Mouse (Mus musculus): ENCODE measurements at regions not wholly inside any gene's neighbourhood (a gene's known extent, or its start where the extent isn't known, plus 50 kb on each side); places are given as distances from the start of the nearest gene placed in this dataset.
A peak's percentile ranks its signal among the peaks of the same experiment; 100 is the strongest.

GRCm38 (mm10) chr16:23838696-23839095 lies 52.1 kb downstream of the Sst start:
- no peak; the same call in 1 of the 2 replicates for ATAC-seq (ENCODE audit: low FRiP score)
- Histone ChIP-seq H3K4me2 (no peak overlapping the region), H3K36me3 (no peaks in the 10 kb centered on the region), H3K9ac (no peak overlapping the region), H3K9me3 (no peaks in the 10 kb centered on the region), H3K27ac (no peak overlapping the region), H3K27me3 (no peaks in the 10 kb centered on the region), H3K4me1 (replicated peaks) (peaks cover 16% of the 10 kb centered on the region), H3K4me3 (no peak overlapping the region)
- WGBS: 52% methylated on average over 7 of the region's 7 CpGs

- Histone ChIP-seq H3K9me3 (no peaks in the 10 kb centered on the region), H3K4me1 (replicated peaks) (peaks cover 18% of the 10 kb centered on the region), H3K36me3 (no peaks in the 10 kb centered on the region), H3K27ac (no peak overlapping the region), H3K9ac (no peak overlapping the region), H3K4me3 (no peak overlapping the region), H3K4me2 (no peak overlapping the region), H3K27me3 (no peaks in the 10 kb centered on the region)
- ATAC-seq (ENCODE audit: low FRiP score): no peak
- 83% methylated on average over 2 of the region's 2 CpGs for WGBS
Measured at GRCm38 (mm10) chr16:23838114-23838513, 52.6 kb downstream of the Sst start.

GRCm38 (mm10) chr16:23834991-23835390 lies 55.8 kb downstream of the Sst start:
- Histone ChIP-seq H3K27ac (no peak overlapping the region), H3K4me2 (no peak overlapping the region), H3K4me1 (replicated peaks) (peaks cover 20% of the 10 kb centered on the region), H3K9me3 (no peaks in the 10 kb centered on the region), H3K4me3 (no peak overlapping the region), H3K36me3 (no peaks in the 10 kb centered on the region), H3K27me3 (no peaks in the 10 kb centered on the region), H3K9ac (no peak overlapping the region)
- ATAC-seq (ENCODE audit: low FRiP score): no peak
- WGBS: 83% methylated on average over 4 of the region's 4 CpGs

- H3K4me1 ChIP-seq (replicated peaks): peaks cover 18% of the 10 kb centered on the region
- 0 out of 2 replicates have a peak, but pooled peaks have one; percentile 40 for ATAC-seq (ENCODE audit: low FRiP score)
- no peak overlapping the region for H3K4me3 ChIP-seq
- WGBS: 73% methylated on average over 2 of the region's 2 CpGs
- H3K9me3 ChIP-seq: no peaks in the 10 kb centered on the region
- no peak overlapping the region for H3K27ac ChIP-seq
- no peaks in the 10 kb centered on the region for H3K36me3 ChIP-seq
- no peaks in the 10 kb centered on the region for H3K27me3 ChIP-seq
- no peak overlapping the region for H3K9ac ChIP-seq
- H3K4me2 ChIP-seq: no peak overlapping the region
Measured at GRCm38 (mm10) chr16:23833603-23834002, 57.2 kb downstream of the Sst start.

- H3K4me3 ChIP-seq: no peak overlapping the region
- 0 out of 2 replicates have a peak, but pooled peaks have one; percentile 12 for ATAC-seq (ENCODE audit: low FRiP score)
- no peaks in the 10 kb centered on the region for H3K9me3 ChIP-seq
- H3K4me2 ChIP-seq: no peak overlapping the region
- H3K9ac ChIP-seq: no peak overlapping the region
- 62% methylated on average over 2 of the region's 2 CpGs for WGBS
- H3K27me3 ChIP-seq: no peaks in the 10 kb centered on the region
- peaks cover 12% of the 10 kb centered on the region for H3K4me1 ChIP-seq (replicated peaks)
- H3K27ac ChIP-seq: 0 out of 2 replicates have a peak overlapping the region, but pooled peaks have one; percentile 3
- H3K36me3 ChIP-seq: no peaks in the 10 kb centered on the region
Measured at GRCm38 (mm10) chr16:23833042-23833423, 57.7 kb downstream of the Sst start.

GRCm38 (mm10) chr16:23832393-23833041 lies 58.2 kb downstream of the Sst start:
- Histone ChIP-seq H3K9me3 (no peaks in the 10 kb centered on the region), H3K27ac (0 out of 2 replicates have a peak overlapping the region, but pooled peaks have one; percentile 3), H3K4me1 (replicated peaks) (peaks cover 9% of the 10 kb centered on the region), H3K27me3 (no peaks in the 10 kb centered on the region), H3K9ac (no peak overlapping the region), H3K36me3 (no peaks in the 10 kb centered on the region), H3K4me2 (no peak overlapping the region), H3K4me3 (no peak overlapping the region)
- ATAC-seq (ENCODE audit: low FRiP score): peak; percentile 58
- 60% methylated on average over 9 of the region's 9 CpGs for WGBS

- peak; percentile 71 for ATAC-seq (ENCODE audit: low FRiP score)
- H3K9ac ChIP-seq: no peak overlapping the region
- H3K9me3 ChIP-seq: no peaks in the 10 kb centered on the region
- H3K4me2 ChIP-seq: no peak overlapping the region
- no peaks in the 10 kb centered on the region for H3K27me3 ChIP-seq
- no peak overlapping the region for H3K27ac ChIP-seq
- no peaks in the 10 kb centered on the region for H3K36me3 ChIP-seq
- 58% methylated on average over 5 of the region's 5 CpGs for WGBS
- H3K4me1 ChIP-seq (replicated peaks): peaks cover 6% of the 10 kb centered on the region; the same call in 1 of the 2 replicates
- no peak overlapping the region for H3K4me3 ChIP-seq
Measured at GRCm38 (mm10) chr16:23825662-23826061, 65.1 kb downstream of the Sst start.

GRCm38 (mm10) chr16:23785216-23785615 lies 105.5 kb downstream of the Sst start:
- Histone ChIP-seq H3K27me3 (no peaks in the 10 kb centered on the region), H3K27ac (no peak overlapping the region), H3K36me3 (no peaks in the 10 kb centered on the region), H3K4me2 (no peak overlapping the region), H3K4me3 (no peak overlapping the region), H3K4me1 (replicated peaks) (no peaks in the 10 kb centered on the region), H3K9me3 (no peaks in the 10 kb centered on the region), H3K9ac (no peak overlapping the region)
- 92% methylated on average over 2 of the region's 2 CpGs for WGBS
- ATAC-seq (ENCODE audit: low FRiP score): no peak

- 78% methylated on average over 6 of the region's 6 CpGs for whole genome bisulfite sequencing
- no peaks in the 10 kb centered on the region for H3K27me3 ChIP-seq
- no peaks in the 10 kb centered on the region for H3K9me3 ChIP-seq
- no peak overlapping the region for H3K4me3 ChIP-seq
- no peaks in the 10 kb centered on the region for H3K4me1 ChIP-seq (replicated peaks)
- no peak for ATAC-seq (ENCODE audit: low FRiP score)
- no peak overlapping the region for H3K27ac ChIP-seq
- H3K4me2 ChIP-seq: no peak overlapping the region
- H3K9ac ChIP-seq: no peak overlapping the region
- no peaks in the 10 kb centered on the region for H3K36me3 ChIP-seq
Measured at GRCm38 (mm10) chr16:23784021-23784897, 106.5 kb downstream of the Sst start.

- WGBS: 69% methylated on average over 14 of the region's 14 CpGs
- H3K36me3 ChIP-seq: no peaks in the 10 kb centered on the region
- no peaks in the 10 kb centered on the region for H3K9me3 ChIP-seq
- no peak overlapping the region for H3K4me2 ChIP-seq
- no peaks in the 10 kb centered on the region for H3K27me3 ChIP-seq
- H3K9ac ChIP-seq: no peak overlapping the region
- H3K4me3 ChIP-seq: no peak overlapping the region
- ATAC-seq (ENCODE audit: low FRiP score): peak; percentile 57; the same call in 1 of the 2 replicates
- no peak overlapping the region for H3K27ac ChIP-seq
- no peaks in the 10 kb centered on the region for H3K4me1 ChIP-seq (replicated peaks)
Measured at GRCm38 (mm10) chr16:23780440-23781231, 110.1 kb downstream of the Sst start.

- Histone ChIP-seq H3K4me2 (no peak overlapping the region), H3K4me1 (replicated peaks) (no peaks in the 10 kb centered on the region)
- WGBS: 82% methylated on average over 4 of the region's 4 CpGs
Measured at GRCm38 (mm10) chr16:23777894-23778293, 112.9 kb downstream of the Sst start.

GRCm38 (mm10) chr16:23777041-23777440 lies 113.7 kb downstream of the Sst start:
- H3K27me3 ChIP-seq: no peaks in the 10 kb centered on the region
- H3K4me2 ChIP-seq: no peak overlapping the region
- H3K27ac ChIP-seq: no peak overlapping the region
- H3K9me3 ChIP-seq: no peaks in the 10 kb centered on the region
- no peaks in the 10 kb centered on the region for H3K36me3 ChIP-seq
- 53% methylated on average over 2 of the region's 2 CpGs for WGBS
- no peak for ATAC-seq (ENCODE audit: low FRiP score)
- no peak overlapping the region for H3K4me3 ChIP-seq
- H3K4me1 ChIP-seq (replicated peaks): no peaks in the 10 kb centered on the region
- H3K9ac ChIP-seq: no peak overlapping the region

More at GRCm38 (mm10) chr16:23777894-23778293, 112.9 kb downstream of the Sst start:
- Histone ChIP-seq H3K27ac (no peak overlapping the region), H3K9me3 (no peaks in the 10 kb centered on the region), H3K36me3 (no peaks in the 10 kb centered on the region), H3K4me3 (no peak overlapping the region), H3K27me3 (no peaks in the 10 kb centered on the region), H3K9ac (no peak overlapping the region)
- ATAC-seq (ENCODE audit: low FRiP score): no peak
